Mouse (Mus musculus) layer of hippocampus, adult 9-10 months (tissue): ENCODE results near the gene Nova2.

ENCODE experiments used
- DNase-seq: peaks from one replicate; pipeline ENCODE4 v3.0.0; 2022; ENCODE audit warnings: low spot score

The Nova2 gene

GRCm38 (mm10) chr7:19012025-19012621 lies 86.4 kb downstream of the Nova2 start:
- DNase-seq: no peak

- no peak for DNase-seq
Observed at GRCm38 (mm10) chr7:19012882-19013281, 87.2 kb downstream of the Nova2 start.

- DNase-seq: no peak
Observed at GRCm38 (mm10) chr7:19014452-19014851, 88.8 kb downstream of the Nova2 start.
